Mouse (Mus musculus): ENCODE measurements around the gene Chchd4.

DNA sequence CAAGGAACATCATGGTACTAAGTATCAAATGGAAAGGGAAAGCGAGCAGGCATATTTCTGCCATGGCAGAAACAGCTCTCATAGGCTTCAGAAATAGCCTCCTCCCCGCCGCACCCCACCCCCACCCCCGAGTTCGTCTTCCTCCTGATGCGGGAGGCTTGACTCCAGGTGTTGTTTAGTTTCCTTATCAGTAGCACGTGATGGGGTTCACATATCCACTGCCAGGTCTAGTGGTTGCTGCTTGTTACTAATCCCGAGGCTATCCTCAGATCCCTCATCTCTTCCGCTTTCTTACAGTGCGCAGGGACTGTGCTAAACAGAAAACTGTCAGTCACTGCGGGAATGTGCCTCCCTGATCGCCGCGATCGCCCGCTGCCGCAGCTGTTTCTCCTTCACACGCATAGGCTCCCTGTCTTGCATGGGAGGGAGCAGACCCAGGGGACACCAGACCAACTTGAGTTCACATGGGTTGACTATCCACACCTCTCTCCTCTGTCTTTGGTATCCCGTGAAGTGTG lies 32.1 kb downstream of the Chchd4 start:
- TF ChIP-seq CTCF (conservative IDR thresholded peaks at IDR 0.05; ENCODE audit: insufficient read depth, insufficient read length, low read depth, low read length): no peak
- TF ChIP-seq POLR2A (IDR thresholded peaks at IDR 0.05; ENCODE audit: low read depth, low read length): no peak
